Mouse (Mus musculus): ENCODE measurements around the gene Mug2.
"Not testable (repeated sequence)": the region's sequence is repeated elsewhere in the genome, so short reads cannot be mapped to it uniquely, and the experiment has no call there.

Gene Mug2

GRCm38 (mm10) chr6:122006461-122006860 lies at the start of gene Mug2:
Gene Mug2 (plus strand): TSS chr6:122006761.
- DNase-seq (ENCODE audit: low spot score) = not testable (repeated sequence)

- not testable (repeated sequence) for DNase-seq (ENCODE audit: low spot score)
Observed at GRCm38 (mm10) chr6:121957803-121958349, 48.7 kb upstream of the Mug2 start.

- DNase-seq (ENCODE audit: low spot score) = no peak
Observed at GRCm38 (mm10) chr6:121975701-121976100, 30.9 kb upstream of the Mug2 start.

GRCm38 (mm10) chr6:122100904-122101303 lies 94.3 kb downstream of the Mug2 start:
- no peak for DNase-seq (ENCODE audit: low spot score)

GRCm38 (mm10) chr6:122101671-122102070 lies 95.1 kb downstream of the Mug2 start:
- no peak for DNase-seq (ENCODE audit: low spot score)

- no peak for DNase-seq (ENCODE audit: low spot score)
Observed at GRCm38 (mm10) chr6:122116963-122117362, 110.4 kb downstream of the Mug2 start.

- no peak for DNase-seq (ENCODE audit: low spot score)
Observed at GRCm38 (mm10) chr6:122129521-122129920, 123.0 kb downstream of the Mug2 start.
